Mouse (Mus musculus) embryonic facial prominence, embryonic 14.5 days (tissue): ENCODE measurements around the gene Fyn. TPM values are rescaled to one million over a fixed set of nuclear protein-coding genes. Genes with fewer than 3 reads are reported as not detected.

ENCODE experiments used
- ATAC-seq: fragments of 200-750 bp; cut with Nextera tagmentation; 2 replicates; pipeline ENCODE4 v1.8.0; 2017; ENCODE audit warnings: low read depth, moderate number of reproducible peaks, moderate TSS enrichment
- DNase-seq: peaks from one replicate; pipeline ENCODE4 v3.0.0-alpha.2; 2015; ENCODE audit warnings: low spot score
- H3K27ac ChIP-seq: fragments of 300-500 bp; sonication (generic); replicated peaks from 2 replicates; pipeline ENCODE4 v1.5.1; 2014; ENCODE audit warnings: low read depth, mild to moderate bottlenecking, low read length, moderate library complexity
- H3K27me3 ChIP-seq: fragments of 300-500 bp; sonication (generic); replicated peaks from 2 replicates; pipeline ENCODE4 v1.6.1; 2014; ENCODE audit warnings: low read length; ENCODE audit not compliant: control insufficient read depth, insufficient read depth
- H3K36me3 ChIP-seq: fragments of 300-500 bp; sonication (generic); 2 replicates; pipeline ENCODE4 v1.6.1; 2014; ENCODE audit warnings: low read length, mixed read lengths; ENCODE audit not compliant: control insufficient read depth, insufficient read depth
- H3K4me1 ChIP-seq: fragments of 300-500 bp; sonication (generic); 2 replicates; pipeline ENCODE4 v1.6.1; 2014; ENCODE audit warnings: antibody characterized with exemption, low read length; ENCODE audit not compliant: control insufficient read depth, insufficient read depth
- H3K4me2 ChIP-seq: fragments of 300-500 bp; sonication (generic); 2 replicates; pipeline ENCODE4 v1.6.1; 2014; ENCODE audit warnings: low read depth, mild to moderate bottlenecking, low read length, moderate library complexity, mixed read lengths
- H3K4me3 ChIP-seq: fragments of 300-500 bp; sonication (generic); 2 replicates; pipeline ENCODE4 v1.5.1; 2014; ENCODE audit warnings: low read depth, mild to moderate bottlenecking, low read length
- H3K9ac ChIP-seq: fragments of 300-500 bp; sonication (generic); 2 replicates; pipeline ENCODE4 v1.6.1; 2014; ENCODE audit warnings: low read depth, mild to moderate bottlenecking, low read length, moderate library complexity, mixed read lengths
- H3K9me3 ChIP-seq: fragments of 300-500 bp; sonication (generic); 2 replicates; pipeline ENCODE4 v1.6.1; 2016; ENCODE audit warnings: low read length; ENCODE audit not compliant: control insufficient read depth
- WGBS: fragments of 180-500 bp; shearing (Covaris S2); extraction: QIAGEN DNeasy Blood & Tissue Kit; methylation state at CpG from one replicate; pipeline ENCODE4 v1.1.7; 2014; 5-methylcytosine and 5-hydroxymethylcytosine counted together
- polyA plus RNA-seq: library from polyadenylated mRNA; unstranded; fragments of >200 nt; fragmentation: Nextera tagmentation; extraction: Ambion mirVana; gene quantifications from 2 replicates; pipeline ENCODE4 v1.2.1, GENCODE M21; 2014

Gene Fyn
- polyA plus RNA-seq, 1 experiment from 2014 or later, result 60.8 TPM

DNA sequence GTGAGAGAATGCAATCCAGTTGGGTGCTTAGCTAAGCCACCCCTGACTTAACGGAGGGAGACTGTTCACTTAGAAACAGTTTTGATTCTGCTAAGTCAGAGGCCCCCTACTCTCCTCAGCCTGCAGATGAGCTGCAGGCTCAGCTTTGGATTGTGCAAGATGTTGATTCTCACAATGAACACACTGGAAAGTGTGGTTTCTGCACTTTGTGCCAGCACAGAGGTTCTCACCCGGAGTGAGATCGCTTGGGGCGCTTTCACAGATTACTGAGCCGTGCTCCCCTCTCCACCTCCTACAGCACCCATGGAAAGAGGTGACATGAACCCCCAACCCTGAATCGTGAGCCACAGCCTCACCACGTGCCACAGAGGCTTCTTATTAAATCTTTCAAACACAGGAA, 100.7 kb downstream of the Fyn start:
- H3K9ac ChIP-seq, result no peak overlapping the region
- H3K27ac ChIP-seq, result no peak overlapping the region
- peaks cover 12% of the 10 kb centered on the region for H3K4me1 ChIP-seq
- ATAC-seq, result no peak
- 0 out of 2 replicates have a peak, but pooled peaks cover 2% of the 10 kb centered on the region for H3K36me3 ChIP-seq
- no peaks in the 10 kb centered on the region for H3K9me3 ChIP-seq
- H3K27me3 ChIP-seq, result no peaks in the 10 kb centered on the region
- 65% methylated on average over 7 of the region's 7 CpGs for WGBS
- no peak for DNase-seq
- H3K4me3 ChIP-seq, result no peak overlapping the region
- no peak overlapping the region for H3K4me2 ChIP-seq

DNA sequence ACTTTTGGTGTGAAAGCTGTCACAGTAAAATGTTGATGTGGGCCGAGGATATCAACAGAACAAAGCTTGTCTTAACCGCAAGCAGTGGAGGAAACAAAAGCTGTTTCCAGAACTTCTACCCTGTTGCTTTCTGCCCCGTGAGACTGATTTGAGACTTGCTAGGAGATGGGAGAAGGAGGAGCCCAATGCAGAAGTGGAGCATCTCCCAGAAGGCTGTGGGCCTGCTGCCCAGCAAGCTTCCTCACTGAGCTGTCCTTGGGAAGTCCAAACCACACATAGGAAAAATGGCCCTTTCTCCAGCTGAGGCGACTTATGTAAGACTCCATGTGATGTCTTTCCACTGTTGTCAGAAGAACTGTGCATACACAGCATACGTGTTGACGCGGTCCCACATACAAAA, 101.7 kb downstream of the Fyn start:
- Histone ChIP-seq H3K4me1 (peaks cover 12% of the 10 kb centered on the region), H3K27me3 (no peaks in the 10 kb centered on the region), H3K9ac (no peak overlapping the region), H3K36me3 (0 out of 2 replicates have a peak, but pooled peaks cover 2% of the 10 kb centered on the region), H3K4me2 (no peak overlapping the region), H3K27ac (no peak overlapping the region), H3K4me3 (no peak overlapping the region), H3K9me3 (no peaks in the 10 kb centered on the region)
- DNase-seq (no peak), ATAC-seq (no peak)
- 89% methylated on average over 7 of the region's 7 CpGs for WGBS

DNA sequence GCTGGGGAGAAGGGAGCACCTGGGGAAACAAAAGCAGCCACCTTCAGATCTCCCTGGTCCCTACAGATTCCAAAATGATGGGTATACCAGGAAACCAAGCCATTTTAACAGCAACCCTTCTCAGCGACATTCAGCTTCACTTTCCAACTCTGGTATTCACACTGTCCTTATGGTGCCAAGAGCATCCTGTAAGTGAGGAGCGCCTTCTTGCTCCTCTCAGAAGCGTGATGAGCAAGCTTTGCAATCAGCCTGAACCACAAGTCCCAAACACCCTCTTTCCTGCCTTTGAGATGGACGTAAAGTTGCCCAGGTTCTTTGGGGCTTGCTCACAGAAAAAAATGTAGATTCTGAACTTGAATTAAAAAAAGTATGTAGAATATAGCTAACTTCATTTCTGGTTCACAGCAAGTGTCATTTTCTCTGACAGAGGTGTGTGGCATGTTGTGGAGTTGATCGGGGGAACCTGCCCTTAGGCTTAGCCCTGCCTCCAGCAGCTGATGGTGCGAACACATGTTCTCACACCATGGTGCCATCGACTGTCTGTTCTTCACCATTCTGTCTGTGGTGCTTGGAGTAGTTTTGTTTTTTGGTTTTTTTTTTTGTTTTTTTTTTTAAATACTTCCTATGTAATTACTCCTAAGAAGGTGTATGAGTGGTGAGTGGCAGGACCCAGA, 102.5 kb downstream of the Fyn start:
- DNase-seq, result no peak
- 0 out of 2 replicates have a peak overlapping the region, but pooled peaks have one; percentile 8 for H3K27ac ChIP-seq
- H3K4me1 ChIP-seq, result peaks cover 12% of the 10 kb centered on the region
- H3K36me3 ChIP-seq, result 0 out of 2 replicates have a peak, but pooled peaks cover 2% of the 10 kb centered on the region
- H3K9me3 ChIP-seq, result no peaks in the 10 kb centered on the region
- H3K9ac ChIP-seq, result no peak overlapping the region
- WGBS, result 79% methylated on average over 7 of the region's 7 CpGs
- no peak for ATAC-seq
- H3K4me3 ChIP-seq, result no peak overlapping the region
- no peaks in the 10 kb centered on the region for H3K27me3 ChIP-seq
- no peak overlapping the region for H3K4me2 ChIP-seq

DNA sequence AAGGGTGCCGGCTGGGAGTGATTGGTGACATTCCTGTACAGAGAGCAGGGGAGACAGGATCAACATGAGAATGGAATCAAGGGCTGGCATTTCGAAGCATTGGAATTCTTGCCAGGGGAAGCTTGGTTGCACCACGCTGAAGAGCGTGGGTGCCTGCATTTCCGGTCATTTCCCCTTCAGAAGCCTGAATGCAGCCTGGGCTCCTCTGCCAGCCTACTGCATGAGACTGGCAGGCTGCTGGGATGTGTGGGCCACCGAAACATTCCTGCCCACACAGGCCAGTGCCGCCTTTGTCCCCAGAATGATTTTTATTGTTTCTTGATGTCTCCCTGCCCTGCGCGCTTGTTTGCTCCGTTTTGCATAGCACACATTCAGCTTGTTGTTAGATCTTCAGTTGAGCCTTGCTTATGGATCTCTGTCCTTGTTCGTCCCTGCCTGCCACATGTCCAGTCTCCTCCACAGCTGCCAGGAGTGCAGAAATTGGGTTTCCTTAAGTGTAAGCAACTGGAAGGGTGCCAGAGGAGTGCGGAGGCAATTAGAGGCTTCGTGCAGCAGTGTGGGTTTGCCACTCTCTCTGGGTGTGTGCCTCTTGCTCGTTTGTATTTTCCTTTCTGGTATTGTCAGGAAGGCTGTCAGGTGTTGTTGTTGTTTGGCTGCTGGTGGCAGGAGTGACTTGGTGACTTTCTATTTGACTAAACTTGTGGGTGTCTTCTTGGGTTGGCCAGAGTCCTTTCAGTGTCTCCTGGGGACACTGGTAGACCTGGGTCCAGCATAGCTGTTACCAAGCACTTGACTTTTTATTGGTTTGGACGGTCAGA, 103.3 kb downstream of the Fyn start:
- no peaks in the 10 kb centered on the region for H3K9me3 ChIP-seq
- H3K4me3 ChIP-seq, result no peak overlapping the region
- DNase-seq (peak; percentile 77), ATAC-seq (peak; percentile 38; the same call in 1 of the 2 replicates)
- 0 out of 2 replicates have a peak, but pooled peaks cover 2% of the 10 kb centered on the region for H3K36me3 ChIP-seq
- peaks cover 12% of the 10 kb centered on the region for H3K4me1 ChIP-seq
- 0 out of 2 replicates have a peak overlapping the region, but pooled peaks have one; percentile 8 for H3K27ac ChIP-seq
- 55% methylated on average over 15 of the region's 15 CpGs for WGBS
- H3K9ac ChIP-seq, result peak overlapping the region; percentile 31; the same call in 1 of the 2 replicates
- H3K4me2 ChIP-seq, result no peak overlapping the region
- H3K27me3 ChIP-seq, result no peaks in the 10 kb centered on the region

DNA sequence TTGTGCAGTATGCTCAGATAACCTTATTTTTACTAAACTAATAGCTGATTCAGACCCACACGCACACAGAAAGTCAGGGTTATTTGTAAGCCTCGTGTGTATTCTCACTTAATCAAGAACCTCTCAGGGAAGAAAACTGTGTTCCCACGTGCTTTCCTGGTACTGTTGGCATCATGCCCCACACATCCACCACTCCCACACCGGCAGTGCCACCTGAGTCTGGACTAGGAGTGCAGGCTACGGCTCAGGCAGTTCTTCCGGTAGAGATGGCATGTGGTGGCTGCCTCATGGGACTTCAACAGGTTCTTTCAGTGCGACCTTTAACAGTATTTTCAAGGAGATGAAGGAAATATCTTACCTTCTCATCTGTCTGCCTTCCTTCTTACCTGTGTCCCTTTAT, 104.3 kb downstream of the Fyn start:
- Histone ChIP-seq H3K4me1 (peaks cover 12% of the 10 kb centered on the region), H3K27ac (no peak overlapping the region), H3K9ac (no peak overlapping the region), H3K4me2 (no peak overlapping the region), H3K4me3 (no peak overlapping the region), H3K9me3 (no peaks in the 10 kb centered on the region), H3K27me3 (no peaks in the 10 kb centered on the region), H3K36me3 (no peaks in the 10 kb centered on the region)
- no peak for DNase-seq
- 0 out of 2 replicates have a peak, but pooled peaks have one; percentile 34 for ATAC-seq
- WGBS, result 61% methylated on average over 7 of the region's 7 CpGs

DNA sequence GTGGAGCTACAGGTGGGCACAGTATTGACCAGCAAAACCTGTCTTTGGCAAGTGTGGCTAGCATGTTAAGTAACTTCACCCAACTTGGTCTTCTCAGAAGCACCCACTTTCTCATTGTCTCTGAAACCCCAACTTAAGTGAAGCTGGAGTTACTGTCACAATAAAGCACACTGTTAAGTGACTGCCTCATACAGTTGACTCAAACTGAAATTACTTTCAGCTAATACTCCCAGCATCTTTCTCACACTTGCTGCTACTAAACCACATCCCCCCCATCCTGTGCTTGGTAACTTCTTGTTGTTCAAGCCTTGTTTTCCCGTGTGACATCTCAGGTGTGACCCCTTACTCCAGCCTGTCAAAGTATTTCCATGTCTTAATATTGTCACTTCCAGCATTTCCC, 110.7 kb downstream of the Fyn start:
- H3K4me1 ChIP-seq, result peaks cover 5% of the 10 kb centered on the region
- ATAC-seq (no peak), DNase-seq (no peak)
- no peak overlapping the region for H3K9ac ChIP-seq
- no peak overlapping the region for H3K4me2 ChIP-seq
- peaks cover 8% of the 10 kb centered on the region; the same call in 1 of the 2 replicates for H3K9me3 ChIP-seq
- 92% methylated on average over 1 of the region's 1 CpGs for WGBS
- no peaks in the 10 kb centered on the region for H3K27me3 ChIP-seq
- no peaks in the 10 kb centered on the region for H3K36me3 ChIP-seq
- no peak overlapping the region for H3K4me3 ChIP-seq
- H3K27ac ChIP-seq, result no peak overlapping the region

DNA sequence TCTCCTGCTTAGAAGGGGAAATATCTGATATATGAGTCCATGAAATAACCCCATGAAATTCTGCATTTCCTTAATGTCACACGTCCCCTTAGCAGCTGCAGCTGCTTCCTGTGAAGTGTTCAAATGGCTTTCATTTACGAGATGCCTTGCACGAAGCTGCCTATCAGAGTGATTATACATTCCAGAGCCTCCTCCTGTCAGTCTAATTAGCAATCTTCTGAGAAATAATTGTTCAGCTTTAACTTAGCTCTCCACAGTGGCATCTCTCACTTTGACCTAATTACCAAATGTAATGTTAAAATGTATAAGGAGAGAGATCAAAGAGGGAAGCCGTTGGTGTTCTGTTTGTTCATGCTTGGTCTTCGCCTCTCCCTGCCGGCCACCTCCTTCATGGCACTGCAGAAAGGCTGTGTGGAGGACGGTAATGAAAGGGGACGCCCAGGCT, 115.7 kb downstream of the Fyn start:
- ATAC-seq (peak; percentile 55; the same call in 1 of the 2 replicates), DNase-seq (peak; percentile 80)
- H3K27ac ChIP-seq, result peak overlapping the region; percentile 54
- peak overlapping the region; percentile 18; the same call in 1 of the 2 replicates for H3K4me2 ChIP-seq
- H3K4me1 ChIP-seq, result peaks cover 39% of the 10 kb centered on the region
- H3K9me3 ChIP-seq, result peaks cover 8% of the 10 kb centered on the region; the same call in 1 of the 2 replicates
- no peak overlapping the region for H3K4me3 ChIP-seq
- H3K36me3 ChIP-seq, result no peaks in the 10 kb centered on the region
- H3K27me3 ChIP-seq, result no peaks in the 10 kb centered on the region
- 25% methylated on average over 8 of the region's 8 CpGs for WGBS
- H3K9ac ChIP-seq, result no peak overlapping the region

DNA sequence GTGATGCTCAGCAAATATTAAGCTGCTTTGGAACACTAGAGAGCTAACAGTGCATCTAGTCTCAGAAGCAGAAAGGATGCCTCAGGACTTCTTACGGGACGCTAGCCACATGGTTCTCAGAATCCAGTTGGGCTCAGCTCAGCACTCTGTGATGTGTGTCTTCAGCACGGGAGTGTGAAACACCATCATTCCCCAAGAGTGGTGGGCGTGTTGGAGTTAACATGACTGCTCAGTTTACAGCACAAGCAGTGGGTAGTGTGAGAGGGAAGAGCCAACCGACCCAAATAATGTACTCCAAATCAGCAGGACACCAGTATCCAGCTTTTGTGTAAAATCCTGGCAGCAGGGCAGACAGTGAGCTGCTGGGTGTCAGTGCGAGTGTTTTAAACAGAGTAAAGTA, 116.2 kb downstream of the Fyn start:
- Histone ChIP-seq H3K4me2 (no peak overlapping the region), H3K27ac (peak overlapping the region; percentile 54), H3K4me1 (peaks cover 39% of the 10 kb centered on the region), H3K4me3 (no peak overlapping the region), H3K9me3 (peaks cover 8% of the 10 kb centered on the region; the same call in 1 of the 2 replicates), H3K27me3 (no peaks in the 10 kb centered on the region), H3K9ac (no peak overlapping the region), H3K36me3 (no peaks in the 10 kb centered on the region)
- ATAC-seq (peak; percentile 58), DNase-seq (no peak)
- 37% methylated on average over 6 of the region's 6 CpGs for WGBS
